Mouse (Mus musculus): ENCODE results near the gene Dedd2. TPM values are rescaled to one million over a fixed set of nuclear protein-coding genes. Genes with fewer than 3 reads are reported as not detected.
A peak's percentile ranks its signal among the peaks of the same experiment; 100 is the strongest.

Dedd2 gene
- polyA plus RNA-seq, 1 experiment from 2014 or later: 5.7 TPM

- H3K27me3 ChIP-seq (ENCODE audit: control insufficient read depth, insufficient read depth, low read length): no peaks in the 10 kb centered on the region
- H3K9me3 ChIP-seq (ENCODE audit: control insufficient read depth, low read length): no peaks in the 10 kb centered on the region
- peak overlapping the region; percentile 83 to 90 for H3K27ac ChIP-seq (replicated peaks in 1 of 2; ENCODE audit: control insufficient read depth in 1 of 2, insufficient read depth in 1 of 2, low read depth in 2 of 2, low read length in 2 of 2)
- H3K4me2 ChIP-seq (ENCODE audit: low read length): peak overlapping the region; percentile 85
- H3K4me1 ChIP-seq (ENCODE audit: control insufficient read depth in 2 of 2, insufficient read depth in 2 of 2, low read length in 2 of 2): peaks cover 5 to 26% of the 10 kb centered on the region in 2 experiments; a peak in 3 of 4 replicates
- peak overlapping the region; percentile 63 for H3K9ac ChIP-seq (ENCODE audit: low read length)
- WGBS: under 1% methylated on average over 23 of the region's 23 CpGs
- peak; percentile 87 for ATAC-seq (ENCODE audit: insufficient number of reproducible peaks, insufficient read depth, low FRiP score, low read depth)
- peaks cover 50% of the 10 kb centered on the region for H3K36me3 ChIP-seq (ENCODE audit: control insufficient read depth, insufficient read depth, low read length)
- H3K4me3 ChIP-seq (ENCODE audit: control insufficient read depth in 1 of 2, insufficient read depth in 1 of 2, low read depth in 1 of 2, low read length in 2 of 2): peak overlapping the region; percentile 61 to 93
These were observed 17.7 kb upstream of the Dedd2 start for GRCm38 (mm10) chr7:25238015-25238706.

- Histone ChIP-seq H3K4me3 (ENCODE audit: control insufficient read depth in 1 of 2, insufficient read depth in 1 of 2, low read depth in 1 of 2, low read length in 2 of 2) (peak within 1 kb of the TSS; percentile 92 to 93), H3K27me3 (ENCODE audit: control insufficient read depth, insufficient read depth, low read length) (no peaks in the 10 kb centered on the region), H3K27ac (replicated peaks in 1 of 2; ENCODE audit: control insufficient read depth in 1 of 2, insufficient read depth in 1 of 2, low read depth in 2 of 2, low read length in 2 of 2) (peak within 1 kb of the TSS; percentile 83 to 90), H3K4me2 (ENCODE audit: low read length) (peak within 1 kb of the TSS; percentile 85), H3K36me3 (ENCODE audit: control insufficient read depth, insufficient read depth, low read length) (peaks cover 50% of the 10 kb centered on the region), H3K9me3 (ENCODE audit: control insufficient read depth, low read length) (no peaks in the 10 kb centered on the region), H3K4me1 (ENCODE audit: control insufficient read depth in 2 of 2, insufficient read depth in 2 of 2, low read length in 2 of 2) (peaks cover 5 to 26% of the 10 kb centered on the region in 2 experiments; a peak in 3 of 4 replicates), H3K9ac (ENCODE audit: low read length) (peak within 1 kb of the TSS; percentile 98)
- under 1% methylated on average over 54 of the region's 76 CpGs for WGBS
- ATAC-seq (ENCODE audit: insufficient number of reproducible peaks, insufficient read depth, low FRiP score, low read depth): peak; percentile 86
These were observed 17.0 kb upstream of the Dedd2 start, which contains the start of gene Gsk3a for GRCm38 (mm10) chr7:25237249-25238014. TSS of gene Gsk3a (minus strand) at chr7:25237851.

- H3K9ac ChIP-seq (ENCODE audit: low read length): no peak overlapping the region
- 89% methylated on average over 5 of the region's 5 CpGs for WGBS
- peaks cover 2 to 19% of the 10 kb centered on the region in 2 experiments; a peak in 2 of 4 replicates for H3K4me1 ChIP-seq (ENCODE audit: control insufficient read depth in 2 of 2, insufficient read depth in 2 of 2, low read length in 2 of 2)
- no peaks in the 10 kb centered on the region for H3K27me3 ChIP-seq (ENCODE audit: control insufficient read depth, insufficient read depth, low read length)
- H3K36me3 ChIP-seq (ENCODE audit: control insufficient read depth, insufficient read depth, low read length): peaks cover 57% of the 10 kb centered on the region
- no peak overlapping the region for H3K4me3 ChIP-seq (ENCODE audit: control insufficient read depth in 1 of 2, insufficient read depth in 1 of 2, low read depth in 1 of 2, low read length in 2 of 2)
- ATAC-seq (ENCODE audit: insufficient number of reproducible peaks, insufficient read depth, low FRiP score, low read depth): no peak
- no peaks in the 10 kb centered on the region for H3K9me3 ChIP-seq (ENCODE audit: control insufficient read depth, low read length)
- no peak overlapping the region for H3K4me2 ChIP-seq (ENCODE audit: low read length)
- H3K27ac ChIP-seq (replicated peaks in 1 of 2; ENCODE audit: control insufficient read depth in 1 of 2, insufficient read depth in 1 of 2, low read depth in 2 of 2, low read length in 2 of 2): no peak overlapping the region
These were observed 15.1 kb upstream of the Dedd2 start for GRCm38 (mm10) chr7:25235526-25235925.

GRCm38 (mm10) chr7:25233061-25233460, 12.6 kb upstream of the Dedd2 start:
- Histone ChIP-seq H3K4me2 (ENCODE audit: low read length) (no peak overlapping the region), H3K4me1 (ENCODE audit: control insufficient read depth in 2 of 2, insufficient read depth in 2 of 2, low read length in 2 of 2) (peaks cover 2 to 15% of the 10 kb centered on the region in 2 experiments; a peak in 2 of 4 replicates), H3K9ac (ENCODE audit: low read length) (no peak overlapping the region), H3K9me3 (ENCODE audit: control insufficient read depth, low read length) (no peaks in the 10 kb centered on the region), H3K4me3 (ENCODE audit: control insufficient read depth in 1 of 2, insufficient read depth in 1 of 2, low read depth in 1 of 2, low read length in 2 of 2) (no peak overlapping the region), H3K27ac (replicated peaks in 1 of 2; ENCODE audit: control insufficient read depth in 1 of 2, insufficient read depth in 1 of 2, low read depth in 2 of 2, low read length in 2 of 2) (no peak overlapping the region), H3K27me3 (ENCODE audit: control insufficient read depth, insufficient read depth, low read length) (no peaks in the 10 kb centered on the region), H3K36me3 (ENCODE audit: control insufficient read depth, insufficient read depth, low read length) (peaks cover 77% of the 10 kb centered on the region)
- ATAC-seq (ENCODE audit: insufficient number of reproducible peaks, insufficient read depth, low FRiP score, low read depth): no peak
- WGBS: 81% methylated on average over 2 of the region's 2 CpGs

GRCm38 (mm10) chr7:25232101-25232648, 11.8 kb upstream of the Dedd2 start:
- H3K36me3 ChIP-seq (ENCODE audit: control insufficient read depth, insufficient read depth, low read length): peaks cover 86% of the 10 kb centered on the region
- no peak overlapping the region for H3K9ac ChIP-seq (ENCODE audit: low read length)
- peaks cover 2 to 15% of the 10 kb centered on the region in 2 experiments; a peak in 2 of 4 replicates for H3K4me1 ChIP-seq (ENCODE audit: control insufficient read depth in 2 of 2, insufficient read depth in 2 of 2, low read length in 2 of 2)
- H3K27me3 ChIP-seq (ENCODE audit: control insufficient read depth, insufficient read depth, low read length): no peaks in the 10 kb centered on the region
- no peak for ATAC-seq (ENCODE audit: insufficient number of reproducible peaks, insufficient read depth, low FRiP score, low read depth)
- 68% methylated on average over 5 of the region's 5 CpGs for WGBS
- H3K4me3 ChIP-seq (ENCODE audit: control insufficient read depth in 1 of 2, insufficient read depth in 1 of 2, low read depth in 1 of 2, low read length in 2 of 2): no peak overlapping the region
- H3K27ac ChIP-seq (replicated peaks in 1 of 2; ENCODE audit: control insufficient read depth in 1 of 2, insufficient read depth in 1 of 2, low read depth in 2 of 2, low read length in 2 of 2): no peak overlapping the region
- no peaks in the 10 kb centered on the region for H3K9me3 ChIP-seq (ENCODE audit: control insufficient read depth, low read length)
- no peak overlapping the region for H3K4me2 ChIP-seq (ENCODE audit: low read length)

GRCm38 (mm10) chr7:25230690-25231285, 10.4 kb upstream of the Dedd2 start:
- Histone ChIP-seq H3K9ac (ENCODE audit: low read length) (no peak overlapping the region), H3K27me3 (ENCODE audit: control insufficient read depth, insufficient read depth, low read length) (no peaks in the 10 kb centered on the region), H3K27ac (replicated peaks in 1 of 2; ENCODE audit: control insufficient read depth in 1 of 2, insufficient read depth in 1 of 2, low read depth in 2 of 2, low read length in 2 of 2) (no peak overlapping the region), H3K4me1 (ENCODE audit: control insufficient read depth in 2 of 2, insufficient read depth in 2 of 2, low read length in 2 of 2) (peaks cover 0 to 2% of the 10 kb centered on the region in 2 experiments; a peak in 2 of 4 replicates), H3K4me3 (ENCODE audit: control insufficient read depth in 1 of 2, insufficient read depth in 1 of 2, low read depth in 1 of 2, low read length in 2 of 2) (no peak overlapping the region), H3K36me3 (ENCODE audit: control insufficient read depth, insufficient read depth, low read length) (peaks cover 99% of the 10 kb centered on the region), H3K9me3 (ENCODE audit: control insufficient read depth, low read length) (no peaks in the 10 kb centered on the region), H3K4me2 (ENCODE audit: low read length) (no peak overlapping the region)
- ATAC-seq (ENCODE audit: insufficient number of reproducible peaks, insufficient read depth, low FRiP score, low read depth): no peak
- WGBS: 79% methylated on average over 9 of the region's 9 CpGs
